Mouse (Mus musculus): Measurements from ENCODE around the gene Kyat1.
A peak's percentile ranks its signal among the peaks of the same experiment; 100 is the strongest.
"Not testable (repeated sequence)": the region's sequence is repeated elsewhere in the genome, so short reads cannot be mapped to it uniquely, and the experiment has no call there.

Gene Kyat1

GRCm38 (mm10) chr2:30214745-30215144, 9.1 kb upstream of the Kyat1 start:
- no peak for DNase-seq (ENCODE audit: low spot score in 2 of 2)

- no peak for DNase-seq (ENCODE audit: low spot score in 2 of 2)
Observed at GRCm38 (mm10) chr2:30212951-30213350, 7.3 kb upstream of the Kyat1 start.

- no peak for DNase-seq (ENCODE audit: low spot score in 2 of 2)
Observed at GRCm38 (mm10) chr2:30212169-30212545, 6.5 kb upstream of the Kyat1 start.

GRCm38 (mm10) chr2:30211408-30212168, 5.9 kb upstream of the Kyat1 start:
- DNase-seq (ENCODE audit: low spot score in 2 of 2): no peak

GRCm38 (mm10) chr2:30207886-30208285, 2.2 kb upstream of the Kyat1 start:
- no peak for DNase-seq (ENCODE audit: low spot score in 2 of 2)

- DNase-seq (ENCODE audit: low spot score in 2 of 2): no peak
Observed at GRCm38 (mm10) chr2:30207401-30207800, 1.8 kb upstream of the Kyat1 start.

GRCm38 (mm10) chr2:30205255-30205628, 405 bp downstream of the Kyat1 start:
- no peak for DNase-seq (ENCODE audit: low spot score in 2 of 2)

- DNase-seq (ENCODE audit: low spot score in 2 of 2): no peak
Observed at GRCm38 (mm10) chr2:30203439-30203838, 2.2 kb downstream of the Kyat1 start.

- no peak for DNase-seq (ENCODE audit: low spot score in 2 of 2)
Observed at GRCm38 (mm10) chr2:30200388-30200925, 5.2 kb downstream of the Kyat1 start.

- no peak for DNase-seq (ENCODE audit: low spot score in 2 of 2)
Observed at GRCm38 (mm10) chr2:30199984-30200383, 5.7 kb downstream of the Kyat1 start.

- DNase-seq (ENCODE audit: low spot score in 2 of 2): no peak
Observed at GRCm38 (mm10) chr2:30198021-30198420, 7.6 kb downstream of the Kyat1 start.

GRCm38 (mm10) chr2:30194656-30195055, 11.0 kb downstream of the Kyat1 start:
- no peak for DNase-seq (ENCODE audit: low spot score in 2 of 2)

- DNase-seq (ENCODE audit: low spot score in 2 of 2): no peak
Observed at GRCm38 (mm10) chr2:30191790-30192580, 13.7 kb downstream of the Kyat1 start.

- no peak for DNase-seq (ENCODE audit: low spot score in 2 of 2)
Observed at GRCm38 (mm10) chr2:30185681-30186080, 20.0 kb downstream of the Kyat1 start.

- no peak for DNase-seq (ENCODE audit: low spot score in 2 of 2)
Observed at GRCm38 (mm10) chr2:30185276-30185675, 20.4 kb downstream of the Kyat1 start.

- no peak for DNase-seq (ENCODE audit: low spot score in 2 of 2)
Observed at GRCm38 (mm10) chr2:30183721-30184120, 21.9 kb downstream of the Kyat1 start.

GRCm38 (mm10) chr2:30182424-30182823, 23.2 kb downstream of the Kyat1 start:
- DNase-seq (ENCODE audit: low spot score in 2 of 2): no peak

- DNase-seq (ENCODE audit: low spot score in 2 of 2): not testable (repeated sequence)
Observed at GRCm38 (mm10) chr2:30178711-30179110, 26.9 kb downstream of the Kyat1 start.

GRCm38 (mm10) chr2:30177700-30178675, 27.7 kb downstream of the Kyat1 start, which contains the start of gene Spout1:
Gene Spout1, minus strand, starts transcription at chr2:30178459.
- DNase-seq (ENCODE audit: low spot score in 2 of 2): peak; percentile 93 to 94

GRCm38 (mm10) chr2:30176561-30176960, 29.1 kb downstream of the Kyat1 start:
- DNase-seq (ENCODE audit: low spot score in 2 of 2): no peak

GRCm38 (mm10) chr2:30175897-30176296, 29.8 kb downstream of the Kyat1 start:
- no peak for DNase-seq (ENCODE audit: low spot score in 2 of 2)

Measured in heart, adult 9 months (tissue).